Mouse (Mus musculus) stomach, embryonic 14.5 days (tissue): ENCODE results near the gene Sppl2c. TPM values are rescaled to one million over a fixed set of nuclear protein-coding genes. Genes with fewer than 3 reads are reported as not detected.

Experiments used
- ATAC-seq: fragments of 200-750 bp; cut with Nextera tagmentation; 2 replicates; pipeline ENCODE4 v1.8.0; 2017; ENCODE audit warnings: low read depth, moderate TSS enrichment; ENCODE audit not compliant: insufficient number of reproducible peaks, insufficient read depth, low FRiP score
- H3K27ac ChIP-seq: fragments of 300-500 bp; sonication (generic); 2 replicates; pipeline ENCODE4 v1.5.1; 2014; ENCODE audit warnings: mild to moderate bottlenecking, low read length, moderate library complexity, mixed read lengths
- H3K27me3 ChIP-seq: fragments of 300-500 bp; sonication (generic); 2 replicates; pipeline ENCODE4 v1.6.1; 2014; ENCODE audit warnings: low read length, control low read depth, mixed read lengths; ENCODE audit not compliant: control insufficient read depth, insufficient read depth
- H3K36me3 ChIP-seq: fragments of 300-500 bp; sonication (generic); 2 replicates; pipeline ENCODE4 v1.6.1; 2014; ENCODE audit warnings: mild to moderate bottlenecking, control low read depth, low read length, moderate library complexity, mixed read lengths; ENCODE audit not compliant: control insufficient read depth, insufficient read depth
- H3K4me1 ChIP-seq: fragments of 300-500 bp; sonication (generic); 2 replicates; pipeline ENCODE4 v1.6.1; 2014; ENCODE audit warnings: low read length, control low read depth, mixed read lengths; ENCODE audit not compliant: control insufficient read depth, insufficient read depth
- H3K4me2 ChIP-seq: fragments of 300-500 bp; sonication (generic); replicated peaks from 2 replicates; pipeline ENCODE4 v1.6.1; 2014; ENCODE audit warnings: low read depth, low read length, control low read depth
- H3K4me3 ChIP-seq: fragments of 300-500 bp; sonication (generic); 2 replicates; pipeline ENCODE4 v1.5.1; 2014; ENCODE audit warnings: low read depth, low read length, control low read depth
- H3K9ac ChIP-seq: fragments of 300-500 bp; sonication (generic); replicated peaks from 2 replicates; pipeline ENCODE4 v1.6.1; 2014; ENCODE audit warnings: low read depth, mild to moderate bottlenecking, control low read depth, low read length, moderate library complexity, mixed read lengths
- H3K9me3 ChIP-seq: fragments of 300-500 bp; sonication (generic); 2 replicates; pipeline ENCODE4 v1.6.1; 2016; ENCODE audit warnings: low read depth, low read length, control low read depth; ENCODE audit not compliant: control insufficient read depth
- WGBS: fragments of 180-500 bp; shearing (Covaris S2); extraction: QIAGEN DNeasy Blood & Tissue Kit; methylation state at CpG from one replicate; pipeline ENCODE4 v1.1.7; 2014; 5-methylcytosine and 5-hydroxymethylcytosine counted together
- polyA plus RNA-seq: library from polyadenylated mRNA; unstranded; fragments of >200 nt; fragmentation: Nextera tagmentation; extraction: Ambion mirVana; gene quantifications from 2 replicates; pipeline ENCODE4 v1.2.1, GENCODE M21; 2014

Gene Sppl2c
- polyA plus RNA-seq = not detected in 2 replicates

DNA sequence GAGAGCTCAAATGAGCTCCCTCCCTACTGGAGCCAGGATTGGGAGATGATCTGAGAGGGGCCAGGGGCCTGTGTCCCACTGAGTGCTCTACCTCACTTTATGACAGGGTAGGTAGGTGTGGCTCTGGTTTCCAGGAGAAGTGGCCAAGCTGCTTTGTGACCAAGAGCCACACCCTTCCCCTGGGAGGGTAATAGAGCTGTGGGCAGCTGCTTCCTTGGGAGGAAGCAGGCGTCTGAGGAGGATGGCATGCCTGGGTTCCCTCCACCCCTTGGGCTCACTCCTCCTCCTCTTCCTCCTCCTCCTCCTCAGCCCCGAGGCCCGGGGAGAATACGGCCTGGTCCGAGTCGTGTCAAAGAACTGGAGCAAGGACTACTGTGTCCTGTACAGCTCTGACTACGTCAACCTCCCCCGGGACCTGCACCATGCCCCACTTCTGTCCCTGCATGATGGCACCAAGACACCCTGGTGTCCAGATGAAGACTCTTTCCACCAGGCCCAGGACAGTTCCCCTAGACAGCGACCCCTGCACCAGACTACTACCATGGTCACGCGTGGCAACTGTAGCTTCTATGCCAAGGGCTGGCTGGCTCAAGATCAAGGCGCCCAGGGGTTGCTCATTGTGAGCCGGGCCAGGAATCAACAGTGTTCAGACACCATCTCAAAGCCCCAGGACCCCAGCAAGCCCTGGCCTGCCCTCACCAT, at the start of gene Sppl2c:
Gene Sppl2c, plus strand, starts transcription at position 193 of the 702 bp plus-strand sequence.
- H3K27ac ChIP-seq = no peak within 1 kb of the TSS
- H3K9me3 ChIP-seq = no peaks in the 10 kb centered on the region
- H3K4me1 ChIP-seq = no peaks in the 10 kb centered on the region
- no peak within 1 kb of the TSS for H3K9ac ChIP-seq
- H3K4me2 ChIP-seq = no peak within 1 kb of the TSS
- 0 out of 2 replicates have a peak, but pooled peaks have one; percentile 23 for ATAC-seq
- WGBS = 76% methylated on average over 13 of the region's 13 CpGs
- no peaks in the 10 kb centered on the region for H3K27me3 ChIP-seq
- no peaks in the 10 kb centered on the region for H3K36me3 ChIP-seq
- H3K4me3 ChIP-seq = no peak within 1 kb of the TSS

DNA sequence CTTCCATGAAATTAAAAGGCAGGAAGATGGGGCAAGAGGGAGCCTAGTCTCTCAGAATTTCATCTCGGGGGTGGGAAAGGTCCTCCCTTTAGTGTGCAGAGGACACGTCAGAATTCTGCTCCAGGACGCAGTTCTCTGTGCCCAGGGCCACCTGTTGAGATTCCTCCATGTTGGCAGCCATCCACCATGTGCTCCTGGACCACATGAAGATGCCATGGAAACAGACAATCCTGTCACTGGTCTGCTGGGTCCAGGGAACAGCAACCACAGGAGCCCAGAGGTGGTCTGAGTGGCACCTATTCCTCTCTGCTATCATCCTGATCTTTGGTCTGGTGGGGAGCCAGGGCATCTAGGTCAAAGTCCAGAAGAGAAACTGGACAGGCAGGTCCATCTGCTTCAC, 47.2 kb upstream of the Sppl2c start:
- Histone ChIP-seq H3K9me3 (no peaks in the 10 kb centered on the region), H3K4me2 (no peak overlapping the region), H3K36me3 (no peaks in the 10 kb centered on the region), H3K9ac (no peak overlapping the region), H3K4me3 (no peak overlapping the region), H3K4me1 (no peaks in the 10 kb centered on the region), H3K27me3 (peaks cover 15% of the 10 kb centered on the region; the same call in 1 of the 2 replicates), H3K27ac (no peak overlapping the region)
- no peak for ATAC-seq
- whole genome bisulfite sequencing = 66% methylated on average over 3 of the region's 3 CpGs

DNA sequence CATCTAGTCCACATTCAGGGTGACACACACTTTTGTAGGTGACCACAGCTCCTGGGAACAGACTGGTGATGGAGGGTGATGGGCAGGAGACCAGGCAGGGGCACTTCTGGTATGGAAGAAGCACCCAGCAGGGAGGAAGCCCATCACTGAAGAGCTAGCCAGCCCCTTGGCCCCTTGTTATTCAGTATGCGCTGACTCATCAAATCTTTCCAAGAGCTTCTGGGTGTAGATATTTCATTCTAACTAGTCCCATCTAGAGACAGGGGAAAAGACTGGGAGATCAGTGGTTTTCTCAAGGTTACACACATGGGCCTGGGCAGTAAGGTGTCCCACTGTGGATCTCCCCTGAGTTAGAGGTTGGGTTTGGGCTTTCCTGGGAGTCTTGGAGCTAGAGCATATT, 41.2 kb upstream of the Sppl2c start:
- Histone ChIP-seq H3K36me3 (no peaks in the 10 kb centered on the region), H3K27ac (no peak overlapping the region), H3K4me3 (no peak overlapping the region), H3K9ac (no peak overlapping the region), H3K27me3 (no peaks in the 10 kb centered on the region), H3K4me1 (no peaks in the 10 kb centered on the region), H3K9me3 (no peaks in the 10 kb centered on the region), H3K4me2 (no peak overlapping the region)
- 100% methylated on average over 1 of the region's 1 CpGs for WGBS
- ATAC-seq = no peak

DNA sequence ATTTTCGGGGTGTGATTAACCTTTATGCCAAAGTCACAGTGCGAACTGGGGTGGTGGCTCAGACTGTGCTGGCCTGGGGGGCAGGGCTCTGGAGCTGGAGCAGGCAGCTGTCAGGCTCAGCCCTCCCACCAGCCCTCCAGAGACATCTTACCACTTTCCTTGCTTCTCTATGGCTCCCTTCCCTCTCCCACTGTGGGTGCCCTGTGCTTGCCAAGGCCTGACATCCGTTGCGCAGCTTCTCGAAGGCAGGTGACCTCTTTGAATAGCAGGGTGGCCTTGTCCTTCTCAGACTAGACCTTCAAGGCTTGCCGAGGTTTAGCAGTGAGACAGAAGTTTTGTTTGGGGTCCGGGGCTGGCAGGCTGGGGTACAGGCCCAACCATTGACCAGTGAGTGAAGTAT, 37.3 kb upstream of the Sppl2c start:
- Histone ChIP-seq H3K4me1 (no peaks in the 10 kb centered on the region), H3K9me3 (no peaks in the 10 kb centered on the region), H3K27ac (no peak overlapping the region), H3K9ac (no peak overlapping the region), H3K27me3 (no peaks in the 10 kb centered on the region), H3K36me3 (no peaks in the 10 kb centered on the region), H3K4me2 (no peak overlapping the region), H3K4me3 (no peak overlapping the region)
- no peak for ATAC-seq
- 73% methylated on average over 7 of the region's 7 CpGs for WGBS

DNA sequence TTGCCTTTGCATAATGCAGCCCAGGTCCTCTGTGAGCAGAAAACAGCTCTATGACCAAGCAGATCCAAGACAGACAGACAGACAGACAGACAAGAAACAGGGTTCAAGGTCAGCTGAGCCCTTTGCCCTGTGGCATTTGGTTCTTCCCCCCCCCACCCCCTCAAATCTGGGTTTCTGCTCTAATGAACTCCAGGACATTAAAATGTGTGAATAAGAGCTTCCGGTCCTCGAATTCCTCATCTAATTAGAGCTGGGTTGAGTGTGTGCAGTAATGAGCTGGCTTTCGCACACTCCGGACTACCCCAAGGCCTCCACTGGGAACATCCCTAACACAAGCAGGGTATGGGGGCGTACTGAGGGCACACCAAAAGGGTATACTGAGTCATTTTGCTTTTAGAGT, 35.2 kb upstream of the Sppl2c start:
- no peak for ATAC-seq
- Histone ChIP-seq H3K4me1 (no peaks in the 10 kb centered on the region), H3K4me2 (no peak overlapping the region), H3K36me3 (no peaks in the 10 kb centered on the region), H3K27me3 (no peaks in the 10 kb centered on the region), H3K27ac (no peak overlapping the region; the same call in 1 of the 2 replicates), H3K9me3 (no peaks in the 10 kb centered on the region), H3K9ac (no peak overlapping the region), H3K4me3 (no peak overlapping the region)
- 78% methylated on average over 5 of the region's 5 CpGs for WGBS

DNA sequence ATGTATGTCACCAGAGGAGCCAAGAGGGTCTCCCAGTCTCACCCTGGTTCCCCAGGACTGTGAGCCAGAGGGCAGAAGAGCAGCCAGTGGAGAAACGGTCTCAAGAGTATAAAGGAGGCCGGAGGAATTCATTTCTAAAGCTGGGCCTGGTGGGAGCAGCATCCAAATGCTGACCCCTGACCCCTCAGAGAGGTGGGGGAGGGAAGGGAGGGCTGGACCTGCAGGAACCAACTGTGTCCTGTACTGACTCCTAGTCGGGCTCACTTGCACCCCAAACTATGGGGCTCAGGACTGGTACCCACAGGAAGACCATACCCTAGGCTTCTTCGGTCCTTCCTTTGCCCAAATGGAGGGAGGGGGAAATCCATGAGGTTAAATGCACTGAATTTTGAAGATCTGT, 31.8 kb upstream of the Sppl2c start:
- Histone ChIP-seq H3K4me1 (no peaks in the 10 kb centered on the region), H3K27ac (no peak overlapping the region), H3K9me3 (no peaks in the 10 kb centered on the region), H3K27me3 (0 out of 2 replicates have a peak, but pooled peaks cover 4% of the 10 kb centered on the region), H3K9ac (no peak overlapping the region), H3K4me3 (no peak overlapping the region), H3K36me3 (no peaks in the 10 kb centered on the region), H3K4me2 (no peak overlapping the region)
- no peak for ATAC-seq
- 63% methylated on average over 4 of the region's 4 CpGs for WGBS

DNA sequence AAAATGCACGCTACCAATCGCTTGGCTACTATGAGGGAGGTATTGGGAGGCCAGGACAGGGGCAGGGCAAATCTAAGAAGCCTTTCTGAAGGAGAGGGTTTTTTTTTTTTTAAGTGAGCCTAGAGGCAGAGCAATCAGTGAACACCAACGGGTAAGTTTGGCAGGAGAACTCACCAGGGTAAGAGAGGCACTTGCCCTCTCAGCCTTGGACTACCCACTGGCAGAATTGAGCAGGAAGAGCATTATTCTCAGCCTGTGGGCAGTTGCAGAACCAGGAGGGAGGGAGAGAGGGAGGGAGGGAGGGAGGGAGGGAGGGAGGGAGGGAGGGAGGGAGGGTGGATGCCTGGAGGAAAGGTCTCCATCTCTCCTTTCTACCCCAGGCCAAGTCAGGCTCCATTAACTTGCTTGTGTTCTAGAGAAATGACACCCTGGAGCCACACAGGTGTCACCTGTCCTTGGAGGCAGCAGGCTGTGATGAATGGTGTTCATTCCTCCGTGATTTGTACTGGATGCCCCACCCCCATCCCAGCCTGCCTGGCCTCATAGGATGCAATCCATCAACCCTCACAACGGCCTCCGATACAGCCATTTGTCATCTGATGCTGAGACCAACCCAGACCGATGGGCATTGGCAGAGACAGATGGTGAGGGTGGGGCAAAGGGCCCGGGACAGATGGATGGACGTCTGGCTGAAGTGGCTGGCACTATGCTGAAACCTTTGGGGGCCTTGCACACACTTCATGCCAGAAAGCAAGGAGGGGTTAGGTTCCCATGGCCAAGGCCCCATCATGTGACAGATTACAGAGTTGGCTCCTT, 31.1 kb upstream of the Sppl2c start:
- 16% methylated on average over 9 of the region's 9 CpGs for WGBS
- Histone ChIP-seq H3K36me3 (no peaks in the 10 kb centered on the region), H3K4me1 (no peaks in the 10 kb centered on the region), H3K27ac (no peak overlapping the region), H3K4me2 (no peak overlapping the region), H3K9ac (no peak overlapping the region), H3K9me3 (no peaks in the 10 kb centered on the region), H3K27me3 (0 out of 2 replicates have a peak, but pooled peaks cover 4% of the 10 kb centered on the region), H3K4me3 (no peak overlapping the region)
- no peak for ATAC-seq

DNA sequence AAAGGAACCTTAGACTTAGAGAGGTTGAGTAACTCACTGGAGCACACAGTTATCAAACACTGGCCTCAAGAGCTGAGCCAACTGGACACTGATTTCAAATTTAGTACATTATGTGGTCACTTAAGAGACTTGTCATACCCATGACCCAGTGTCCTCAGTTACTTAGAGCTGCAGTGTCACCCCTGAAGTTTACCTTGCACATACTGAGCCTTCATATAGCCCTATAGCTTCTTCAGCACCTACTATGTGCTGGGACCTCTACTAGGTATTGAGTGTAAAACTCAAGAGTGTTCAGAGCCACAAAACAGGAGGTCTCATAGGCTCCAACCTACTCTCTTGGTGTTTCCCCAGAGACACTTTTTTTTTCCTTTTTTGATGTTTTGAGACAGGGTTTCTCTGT, 30.2 kb upstream of the Sppl2c start:
- no peak for ATAC-seq
- no peak overlapping the region for H3K4me2 ChIP-seq
- H3K9ac ChIP-seq = no peak overlapping the region
- no peak overlapping the region for H3K4me3 ChIP-seq
- no peaks in the 10 kb centered on the region for H3K4me1 ChIP-seq
- no peaks in the 10 kb centered on the region for H3K9me3 ChIP-seq
- no peak overlapping the region for H3K27ac ChIP-seq
- no peaks in the 10 kb centered on the region for H3K36me3 ChIP-seq
- 0 out of 2 replicates have a peak, but pooled peaks cover 4% of the 10 kb centered on the region for H3K27me3 ChIP-seq
